Mouse (Mus musculus) midbrain, embryonic 16.5 days (tissue): ENCODE results near the gene Krt33b. TPM values are rescaled to one million over a fixed set of nuclear protein-coding genes. Genes with fewer than 3 reads are reported as not detected.

ENCODE experiments used
- ATAC-seq: fragments of 200-750 bp; cut with Nextera tagmentation; 2 replicates; pipeline ENCODE4 v1.8.0; 2017; ENCODE audit warnings: moderate TSS enrichment
- H3K27ac ChIP-seq: fragments of 300-500 bp; sonication (generic); 2 replicates; pipeline ENCODE4 v1.5.1; 2014; ENCODE audit warnings: mild to moderate bottlenecking, low read length, mixed read lengths
- H3K27me3 ChIP-seq: fragments of 300-500 bp; sonication (generic); 2 replicates; pipeline ENCODE4 v1.6.1; 2014; ENCODE audit warnings: low read depth, low read length, mixed read lengths; ENCODE audit not compliant: control insufficient read depth, insufficient read depth
- H3K36me3 ChIP-seq: fragments of 300-500 bp; sonication (generic); 2 replicates; pipeline ENCODE4 v1.6.1; 2014; ENCODE audit warnings: mild to moderate bottlenecking, low read length, moderate library complexity, mixed read lengths; ENCODE audit not compliant: control insufficient read depth, insufficient read depth
- H3K4me1 ChIP-seq: fragments of 300-500 bp; sonication (generic); 2 replicates; pipeline ENCODE4 v1.6.1; 2014; ENCODE audit warnings: mild to moderate bottlenecking, low read length, mixed read lengths; ENCODE audit not compliant: control insufficient read depth, insufficient read depth
- H3K4me2 ChIP-seq: fragments of 300-500 bp; sonication (generic); 2 replicates; pipeline ENCODE4 v1.6.1; 2014; ENCODE audit warnings: mild to moderate bottlenecking, low read length, mixed read lengths
- H3K4me3 ChIP-seq: fragments of 300-500 bp; sonication (generic); 2 replicates; pipeline ENCODE4 v1.5.1; 2014; ENCODE audit warnings: low read depth, mild to moderate bottlenecking, low read length, moderate library complexity, mixed read lengths
- H3K9ac ChIP-seq: fragments of 300-500 bp; sonication (generic); 2 replicates; pipeline ENCODE4 v1.6.1; 2014; ENCODE audit warnings: low read depth, low read length, mixed read lengths
- H3K9me3 ChIP-seq: fragments of 300-500 bp; sonication (generic); replicated peaks from 2 replicates; pipeline ENCODE4 v1.6.1; 2014; ENCODE audit warnings: mild to moderate bottlenecking, low read length, mixed read lengths; ENCODE audit not compliant: control insufficient read depth, poor library complexity, severe bottlenecking
- WGBS: fragments of 180-500 bp; shearing (Covaris S2); extraction: QIAGEN DNeasy Blood & Tissue Kit; methylation state at CpG from one replicate; pipeline ENCODE4 v1.1.7; 2014; 5-methylcytosine and 5-hydroxymethylcytosine counted together
- polyA plus RNA-seq: library from polyadenylated mRNA; unstranded; fragments of >200 nt; fragmentation: Nextera tagmentation; extraction: Ambion mirVana; gene quantifications from 2 replicates; pipeline ENCODE4 v1.2.1, GENCODE M21; 2015

Krt33b gene
- polyA plus RNA-seq, 1 experiment from 2014 or later: 0.11 TPM

GRCm38 (mm10) chr11:100005905-100006304 is 23.8 kb downstream of the Krt33b start:
- no peak for ATAC-seq

GRCm38 (mm10) chr11:100004846-100005245 is 24.8 kb downstream of the Krt33b start:
- WGBS: 24% methylated on average over 6 of the region's 6 CpGs

More at GRCm38 (mm10) chr11:100005905-100006304, 23.8 kb downstream of the Krt33b start:
- WGBS: 92% methylated on average over 8 of the region's 8 CpGs
- no peaks in the 10 kb centered on the region for H3K27me3 ChIP-seq
- H3K36me3 ChIP-seq: no peaks in the 10 kb centered on the region
- no peaks in the 10 kb centered on the region for H3K9me3 ChIP-seq
- no peaks in the 10 kb centered on the region for H3K4me1 ChIP-seq
- H3K9ac ChIP-seq: no peak overlapping the region
- H3K4me3 ChIP-seq: no peak overlapping the region
- no peak overlapping the region for H3K4me2 ChIP-seq
- H3K27ac ChIP-seq: no peak overlapping the region

GRCm38 (mm10) chr11:99999091-99999490 is 30.6 kb downstream of the Krt33b start:
- Histone ChIP-seq H3K9ac (no peak overlapping the region), H3K27ac (no peak overlapping the region), H3K9me3 (no peaks in the 10 kb centered on the region), H3K27me3 (no peaks in the 10 kb centered on the region), H3K36me3 (no peaks in the 10 kb centered on the region), H3K4me3 (no peak overlapping the region), H3K4me1 (no peaks in the 10 kb centered on the region), H3K4me2 (no peak overlapping the region)
- 93% methylated on average over 7 of the region's 7 CpGs for WGBS
- ATAC-seq: no peak

More at GRCm38 (mm10) chr11:100004846-100005245, 24.8 kb downstream of the Krt33b start:
- no peaks in the 10 kb centered on the region for H3K27me3 ChIP-seq
- no peak overlapping the region for H3K4me2 ChIP-seq
- H3K4me1 ChIP-seq: no peaks in the 10 kb centered on the region
- no peaks in the 10 kb centered on the region for H3K36me3 ChIP-seq
- H3K27ac ChIP-seq: no peak overlapping the region
- H3K9ac ChIP-seq: no peak overlapping the region
- H3K9me3 ChIP-seq: no peaks in the 10 kb centered on the region
- no peak overlapping the region for H3K4me3 ChIP-seq
- ATAC-seq: no peak

GRCm38 (mm10) chr11:99994384-99994661 is 35.3 kb downstream of the Krt33b start:
- Histone ChIP-seq H3K4me2 (no peak overlapping the region), H3K27ac (no peak overlapping the region), H3K9me3 (no peaks in the 10 kb centered on the region), H3K9ac (no peak overlapping the region), H3K27me3 (no peaks in the 10 kb centered on the region), H3K36me3 (no peaks in the 10 kb centered on the region), H3K4me3 (no peak overlapping the region), H3K4me1 (0 out of 2 replicates have a peak, but pooled peaks cover 4% of the 10 kb centered on the region)
- ATAC-seq: no peak
- WGBS: 73% methylated on average over 4 of the region's 4 CpGs

GRCm38 (mm10) chr11:99993620-99994383 is 35.9 kb downstream of the Krt33b start, which contains the start of gene Krtap17-1:
TSS of gene Krtap17-1 (minus strand) at chr11:99993994.
- Histone ChIP-seq H3K4me3 (peak within 1 kb of the TSS; percentile 30), H3K4me1 (0 out of 2 replicates have a peak, but pooled peaks cover 4% of the 10 kb centered on the region), H3K4me2 (peak within 1 kb of the TSS; percentile 53), H3K9me3 (no peaks in the 10 kb centered on the region), H3K36me3 (no peaks in the 10 kb centered on the region), H3K27me3 (no peaks in the 10 kb centered on the region), H3K9ac (peak within 1 kb of the TSS; percentile 62), H3K27ac (no peak within 1 kb of the TSS)
- 0 out of 2 replicates have a peak, but pooled peaks have one; percentile 39 for ATAC-seq
- 26% methylated on average over 26 of the region's 26 CpGs for WGBS

GRCm38 (mm10) chr11:99990571-99990970 is 39.1 kb downstream of the Krt33b start:
- WGBS: 53% methylated on average over 3 of the region's 3 CpGs
- ATAC-seq: no peak
- no peaks in the 10 kb centered on the region for H3K27me3 ChIP-seq

GRCm38 (mm10) chr11:99989881-99990405 is 39.7 kb downstream of the Krt33b start:
- Histone ChIP-seq H3K4me3 (no peak overlapping the region), H3K4me1 (0 out of 2 replicates have a peak, but pooled peaks cover 4% of the 10 kb centered on the region), H3K27ac (no peak overlapping the region), H3K4me2 (no peak overlapping the region), H3K9me3 (no peaks in the 10 kb centered on the region), H3K9ac (no peak overlapping the region), H3K27me3 (no peaks in the 10 kb centered on the region), H3K36me3 (no peaks in the 10 kb centered on the region)
- ATAC-seq: no peak
- 90% methylated on average over 6 of the region's 6 CpGs for WGBS

More at GRCm38 (mm10) chr11:99990571-99990970, 39.1 kb downstream of the Krt33b start:
- no peaks in the 10 kb centered on the region for H3K9me3 ChIP-seq
- H3K4me1 ChIP-seq: 0 out of 2 replicates have a peak, but pooled peaks cover 4% of the 10 kb centered on the region
- no peak overlapping the region for H3K4me3 ChIP-seq
- no peaks in the 10 kb centered on the region for H3K36me3 ChIP-seq
- no peak overlapping the region for H3K9ac ChIP-seq
- no peak overlapping the region for H3K27ac ChIP-seq
- no peak overlapping the region for H3K4me2 ChIP-seq

- H3K4me1 ChIP-seq: 0 out of 2 replicates have a peak, but pooled peaks cover 4% of the 10 kb centered on the region
- no peaks in the 10 kb centered on the region for H3K9me3 ChIP-seq
- WGBS: 94% methylated on average over 3 of the region's 3 CpGs
- no peak overlapping the region for H3K4me2 ChIP-seq
- no peak overlapping the region for H3K4me3 ChIP-seq
- no peaks in the 10 kb centered on the region for H3K36me3 ChIP-seq
- no peaks in the 10 kb centered on the region for H3K27me3 ChIP-seq
- no peak for ATAC-seq
- H3K27ac ChIP-seq: no peak overlapping the region
- H3K9ac ChIP-seq: no peak overlapping the region
Observed at GRCm38 (mm10) chr11:99988530-99988929, 41.1 kb downstream of the Krt33b start.

- peak within 1 kb of the TSS; percentile 33 for H3K27ac ChIP-seq
- H3K4me3 ChIP-seq: no peak within 1 kb of the TSS
- H3K4me1 ChIP-seq: 0 out of 2 replicates have a peak, but pooled peaks cover 4% of the 10 kb centered on the region
- H3K36me3 ChIP-seq: no peaks in the 10 kb centered on the region
- ATAC-seq: 0 out of 2 replicates have a peak, but pooled peaks have one; percentile 28
- H3K9me3 ChIP-seq: no peaks in the 10 kb centered on the region
- H3K4me2 ChIP-seq: no peak within 1 kb of the TSS
- H3K27me3 ChIP-seq: no peaks in the 10 kb centered on the region
- 84% methylated on average over 8 of the region's 8 CpGs for WGBS
- H3K9ac ChIP-seq: no peak within 1 kb of the TSS
Observed at GRCm38 (mm10) chr11:99986180-99986647, 43.5 kb downstream of the Krt33b start, which contains the start of gene Krtap16-1. TSS of gene Krtap16-1 (minus strand) at chr11:99986597.
